Mouse (Mus musculus): ENCODE results near the gene Fbn1. TPM values are rescaled to one million over a fixed set of nuclear protein-coding genes. Genes with fewer than 3 reads are reported as not detected.
A peak's percentile ranks its signal among the peaks of the same experiment; 100 is the strongest.

Gene Fbn1
- total RNA-seq, 2 experiments from 2014 or later = not detected

- 0 out of 2 replicates have a peak, but pooled peaks have one; percentile 11 for ATAC-seq (replicated peaks; ENCODE audit: low FRiP score, low TSS enrichment, poor library complexity, severe bottlenecking)
These were observed 2.6 kb downstream of the Fbn1 start, which contains the start of gene Gm9913 for GRCm38 (mm10) chr2:125505006-125505745. Gm9913 (plus strand) TSS chr2:125505089.

GRCm38 (mm10) chr2:125501526-125501925 lies 6.3 kb downstream of the Fbn1 start:
- ATAC-seq (replicated peaks; ENCODE audit: low FRiP score, low TSS enrichment, poor library complexity, severe bottlenecking) = no peak

GRCm38 (mm10) chr2:125498216-125498615 lies 9.6 kb downstream of the Fbn1 start:
- no peak for ATAC-seq (replicated peaks; ENCODE audit: low FRiP score, low TSS enrichment, poor library complexity, severe bottlenecking)

- no peak for ATAC-seq (replicated peaks; ENCODE audit: low FRiP score, low TSS enrichment, poor library complexity, severe bottlenecking)
These were observed 11.1 kb downstream of the Fbn1 start for GRCm38 (mm10) chr2:125496696-125497095.

- no peak for ATAC-seq (replicated peaks; ENCODE audit: low FRiP score, low TSS enrichment, poor library complexity, severe bottlenecking)
These were observed 12.7 kb downstream of the Fbn1 start for GRCm38 (mm10) chr2:125494831-125495812.

- ATAC-seq (replicated peaks; ENCODE audit: low FRiP score, low TSS enrichment, poor library complexity, severe bottlenecking) = no peak
These were observed 13.5 kb downstream of the Fbn1 start for GRCm38 (mm10) chr2:125494291-125494690.

- ATAC-seq (replicated peaks; ENCODE audit: low FRiP score, low TSS enrichment, poor library complexity, severe bottlenecking) = no peak; the same call in 1 of the 2 replicates
These were observed 15.5 kb downstream of the Fbn1 start for GRCm38 (mm10) chr2:125492050-125492900.

GRCm38 (mm10) chr2:125489979-125490378 lies 17.8 kb downstream of the Fbn1 start:
- ATAC-seq (replicated peaks; ENCODE audit: low FRiP score, low TSS enrichment, poor library complexity, severe bottlenecking) = no peak

- ATAC-seq (replicated peaks; ENCODE audit: low FRiP score, low TSS enrichment, poor library complexity, severe bottlenecking) = no peak
These were observed 22.9 kb downstream of the Fbn1 start for GRCm38 (mm10) chr2:125484910-125485309.

GRCm38 (mm10) chr2:125484164-125484563 lies 23.6 kb downstream of the Fbn1 start:
- no peak for ATAC-seq (replicated peaks; ENCODE audit: low FRiP score, low TSS enrichment, poor library complexity, severe bottlenecking)

GRCm38 (mm10) chr2:125481531-125482317 lies 26.1 kb downstream of the Fbn1 start:
- no peak for ATAC-seq (replicated peaks; ENCODE audit: low FRiP score, low TSS enrichment, poor library complexity, severe bottlenecking)

- ATAC-seq (replicated peaks; ENCODE audit: low FRiP score, low TSS enrichment, poor library complexity, severe bottlenecking) = no peak
These were observed 26.7 kb downstream of the Fbn1 start for GRCm38 (mm10) chr2:125481116-125481515.

- ATAC-seq (replicated peaks; ENCODE audit: low FRiP score, low TSS enrichment, poor library complexity, severe bottlenecking) = no peak
These were observed 27.7 kb downstream of the Fbn1 start for GRCm38 (mm10) chr2:125480057-125480456.

- ATAC-seq (replicated peaks; ENCODE audit: low FRiP score, low TSS enrichment, poor library complexity, severe bottlenecking) = no peak
These were observed 29.1 kb downstream of the Fbn1 start for GRCm38 (mm10) chr2:125478705-125479104.

GRCm38 (mm10) chr2:125477367-125477766 lies 30.4 kb downstream of the Fbn1 start:
- ATAC-seq (replicated peaks; ENCODE audit: low FRiP score, low TSS enrichment, poor library complexity, severe bottlenecking) = no peak

GRCm38 (mm10) chr2:125476231-125476630 lies 31.6 kb downstream of the Fbn1 start:
- no peak for ATAC-seq (replicated peaks; ENCODE audit: low FRiP score, low TSS enrichment, poor library complexity, severe bottlenecking)

- ATAC-seq (replicated peaks; ENCODE audit: low FRiP score, low TSS enrichment, poor library complexity, severe bottlenecking) = no peak
These were observed 33.1 kb downstream of the Fbn1 start for GRCm38 (mm10) chr2:125474690-125475089.

GRCm38 (mm10) chr2:125473228-125473627 lies 34.6 kb downstream of the Fbn1 start:
- ATAC-seq (replicated peaks; ENCODE audit: low FRiP score, low TSS enrichment, poor library complexity, severe bottlenecking) = no peak

- ATAC-seq (replicated peaks; ENCODE audit: low FRiP score, low TSS enrichment, poor library complexity, severe bottlenecking) = no peak
These were observed 36.1 kb downstream of the Fbn1 start for GRCm38 (mm10) chr2:125471721-125472120.
